Mouse (Mus musculus) kidney, embryonic 15.5 days (tissue): ENCODE data around the gene Gstm1. TPM values are rescaled to one million over a fixed set of nuclear protein-coding genes. Genes with fewer than 3 reads are reported as not detected.
"Not testable (repeated sequence)": the region's sequence is repeated elsewhere in the genome, so short reads cannot be mapped to it uniquely, and the experiment has no call there.

ENCODE experiments used
- ATAC-seq: fragments of 200-750 bp; cut with Nextera tagmentation; replicated peaks from 2 replicates; pipeline ENCODE4 v1.8.0; 2017; ENCODE audit warnings: moderate TSS enrichment; ENCODE audit not compliant: low FRiP score
- H3K27ac ChIP-seq: fragments of 300-500 bp; sonication (generic); 2 replicates; pipeline ENCODE4 v1.5.1; 2015; ENCODE audit warnings: mild to moderate bottlenecking, inconsistent platforms
- H3K27me3 ChIP-seq: fragments of 300-500 bp; sonication (generic); 2 replicates; pipeline ENCODE4 v1.6.1; 2015; ENCODE audit warnings: inconsistent platforms
- H3K36me3 ChIP-seq: fragments of 300-500 bp; sonication (generic); 2 replicates; pipeline ENCODE4 v1.6.1; 2015; ENCODE audit warnings: inconsistent platforms
- H3K4me1 ChIP-seq: fragments of 300-500 bp; sonication (generic); 2 replicates; pipeline ENCODE4 v1.6.1; 2015; ENCODE audit warnings: inconsistent platforms
- H3K4me2 ChIP-seq: fragments of 300-500 bp; sonication (generic); 2 replicates; pipeline ENCODE4 v1.6.1; 2015; ENCODE audit warnings: moderate library complexity, mild to moderate bottlenecking, inconsistent platforms
- H3K4me3 ChIP-seq: fragments of 300-500 bp; sonication (generic); replicated peaks from 2 replicates; pipeline ENCODE4 v1.5.1; 2015; ENCODE audit warnings: mild to moderate bottlenecking, inconsistent platforms
- H3K9ac ChIP-seq: fragments of 300-500 bp; sonication (generic); 2 replicates; pipeline ENCODE4 v1.6.1; 2015; ENCODE audit warnings: mild to moderate bottlenecking, inconsistent platforms
- H3K9me3 ChIP-seq: fragments of 300-500 bp; sonication (generic); replicated peaks from 2 replicates; pipeline ENCODE4 v1.6.1; 2016; ENCODE audit warnings: inconsistent platforms
- WGBS: fragments of 180-500 bp; shearing (Covaris S2); methylation state at CpG from one replicate; pipeline ENCODE4 v1.1.7; 2015; ENCODE audit warnings: mixed read lengths; 5-methylcytosine and 5-hydroxymethylcytosine counted together
- polyA plus RNA-seq: library from polyadenylated mRNA; unstranded; fragments of >200 nt; fragmentation: Nextera tagmentation; extraction: Ambion mirVana; gene quantifications from 2 replicates; pipeline ENCODE4 v1.2.1, GENCODE M21; 2015

The Gstm1 gene
- polyA plus RNA-seq, 1 experiment from 2014 or later = 93.6 TPM

DNA sequence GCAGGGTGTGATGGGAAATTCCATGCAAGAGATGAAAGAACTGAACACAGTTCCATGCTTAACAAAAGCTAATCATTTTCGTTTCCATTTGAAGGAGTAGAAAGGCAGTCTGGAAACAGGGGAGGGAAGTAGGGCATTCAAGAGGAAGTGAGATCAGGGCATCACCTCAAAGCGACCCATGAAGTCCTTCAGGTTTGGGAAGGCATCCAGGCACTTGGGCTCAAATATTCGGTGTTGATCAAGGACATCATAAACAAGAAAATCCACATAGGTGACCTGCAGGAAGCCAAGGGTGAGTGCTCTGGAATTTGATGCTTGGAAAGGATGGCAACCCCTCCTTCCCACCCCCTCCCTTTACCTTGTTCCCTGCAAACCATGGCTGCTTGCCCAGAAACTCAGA, 34.0 kb downstream of the Gstm1 start:
- Histone ChIP-seq H3K4me1 (peaks cover 42% of the 10 kb centered on the region), H3K27ac (peak overlapping the region; percentile 25; the same call in 1 of the 2 replicates), H3K4me3 (no peak overlapping the region), H3K9me3 (no peaks in the 10 kb centered on the region), H3K27me3 (no peaks in the 10 kb centered on the region), H3K9ac (no peak overlapping the region), H3K4me2 (no peak overlapping the region), H3K36me3 (no peaks in the 10 kb centered on the region)
- no peak for ATAC-seq
- WGBS = 47% methylated on average over 3 of the region's 3 CpGs

DNA sequence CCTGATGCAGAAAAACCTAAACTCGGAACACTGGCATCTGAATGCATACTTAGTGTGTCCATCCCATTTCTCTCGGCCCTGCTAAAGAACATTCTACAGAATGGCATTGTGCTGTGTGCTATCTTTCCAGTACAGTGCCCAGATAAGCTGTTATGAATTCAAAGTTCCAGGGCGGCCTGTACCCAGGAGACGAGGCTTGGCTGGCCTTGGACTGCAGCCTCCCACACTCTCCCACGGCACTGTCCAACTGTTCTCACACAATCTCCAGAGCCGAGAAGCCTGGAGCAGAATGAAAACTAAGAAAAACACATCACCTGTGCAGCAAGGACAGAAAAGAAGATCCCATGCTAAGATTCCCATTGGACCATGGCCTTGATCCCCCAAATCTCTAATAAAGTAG, 35.0 kb downstream of the Gstm1 start:
- 66% methylated on average over 6 of the region's 6 CpGs for WGBS
- no peak for ATAC-seq
- no peak overlapping the region for H3K4me2 ChIP-seq

DNA sequence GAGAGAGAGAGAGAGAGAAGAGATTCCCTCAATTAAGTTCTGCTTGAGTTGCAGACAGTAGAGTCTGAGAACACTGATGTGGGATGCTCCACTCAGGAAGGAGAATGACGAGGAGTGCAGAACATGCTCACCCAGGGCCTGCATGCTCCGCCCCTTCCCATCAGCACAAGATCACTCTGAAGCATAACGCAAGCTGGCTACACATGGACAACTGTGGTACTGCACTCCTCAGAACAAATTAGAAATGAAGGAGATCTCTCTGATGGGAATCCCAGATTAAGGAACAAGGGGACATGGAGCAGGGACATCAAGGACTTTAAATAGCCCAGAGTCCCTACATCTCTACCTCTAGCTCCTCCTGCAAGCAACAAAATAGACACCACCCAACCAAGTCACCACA, 36.5 kb downstream of the Gstm1 start:
- H3K27me3 ChIP-seq = no peaks in the 10 kb centered on the region
- no peak overlapping the region for H3K4me2 ChIP-seq
- no peak overlapping the region for H3K4me3 ChIP-seq
- no peaks in the 10 kb centered on the region for H3K36me3 ChIP-seq
- peaks cover 38% of the 10 kb centered on the region for H3K4me1 ChIP-seq
- WGBS = 68% methylated on average over 3 of the region's 3 CpGs
- no peak for ATAC-seq
- no peak overlapping the region for H3K27ac ChIP-seq
- no peaks in the 10 kb centered on the region for H3K9me3 ChIP-seq
- H3K9ac ChIP-seq = no peak overlapping the region

More for the DNA sequence above, 35.0 kb downstream of the Gstm1 start:
- no peak overlapping the region for H3K9ac ChIP-seq
- no peak overlapping the region for H3K4me3 ChIP-seq
- no peaks in the 10 kb centered on the region for H3K27me3 ChIP-seq
- H3K27ac ChIP-seq = no peak overlapping the region; the same call in 1 of the 2 replicates
- peaks cover 42% of the 10 kb centered on the region for H3K4me1 ChIP-seq
- H3K9me3 ChIP-seq = no peaks in the 10 kb centered on the region
- H3K36me3 ChIP-seq = no peaks in the 10 kb centered on the region

DNA sequence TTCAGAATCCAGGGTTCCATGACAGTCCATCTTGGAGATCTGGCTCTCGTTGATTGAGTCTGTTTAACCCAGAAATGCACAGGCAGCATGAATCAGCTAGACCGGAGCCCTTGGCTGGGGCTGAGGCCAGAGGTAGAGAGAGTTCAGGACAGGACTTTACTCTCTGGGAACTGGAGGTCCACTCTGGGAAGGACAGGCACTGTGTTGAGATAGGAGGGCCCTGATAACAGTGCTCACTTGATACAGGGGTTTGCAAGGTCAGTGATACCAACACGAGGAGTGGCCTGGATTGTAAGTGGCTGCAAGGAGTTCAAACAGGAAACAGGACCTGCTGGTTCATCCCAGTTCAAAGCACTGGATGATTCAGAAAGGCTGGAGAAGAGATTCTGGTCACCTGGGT, 40.1 kb downstream of the Gstm1 start:
- no peak overlapping the region for H3K27ac ChIP-seq
- H3K9ac ChIP-seq = no peak overlapping the region
- H3K4me2 ChIP-seq = no peak overlapping the region
- H3K36me3 ChIP-seq = no peaks in the 10 kb centered on the region
- ATAC-seq = no peak
- H3K4me3 ChIP-seq = no peak overlapping the region
- H3K9me3 ChIP-seq = no peaks in the 10 kb centered on the region
- H3K27me3 ChIP-seq = no peaks in the 10 kb centered on the region
- peaks cover 9% of the 10 kb centered on the region for H3K4me1 ChIP-seq
- 80% methylated on average over 3 of the region's 3 CpGs for WGBS

DNA sequence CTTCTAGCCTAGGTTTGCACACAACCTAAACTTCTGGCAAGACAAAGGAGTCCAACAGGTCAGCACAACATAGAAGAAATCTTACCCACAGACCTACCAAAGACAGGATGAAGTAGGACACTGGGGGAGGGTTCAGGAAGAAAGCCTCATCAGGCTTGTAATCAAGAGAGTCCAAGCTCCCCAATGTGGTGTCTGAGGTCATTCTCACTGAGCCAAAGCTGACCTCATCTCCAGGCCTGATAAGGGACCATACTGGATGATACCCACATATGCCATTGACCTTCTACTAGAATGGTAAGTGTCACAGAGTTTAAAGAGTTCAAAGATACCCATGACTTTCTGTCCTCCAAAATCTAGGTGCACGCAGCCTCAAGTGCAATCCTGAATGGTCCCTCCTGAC, 43.5 kb downstream of the Gstm1 start:
- Histone ChIP-seq H3K4me3 (no peak overlapping the region), H3K4me1 (no peaks in the 10 kb centered on the region)

DNA sequence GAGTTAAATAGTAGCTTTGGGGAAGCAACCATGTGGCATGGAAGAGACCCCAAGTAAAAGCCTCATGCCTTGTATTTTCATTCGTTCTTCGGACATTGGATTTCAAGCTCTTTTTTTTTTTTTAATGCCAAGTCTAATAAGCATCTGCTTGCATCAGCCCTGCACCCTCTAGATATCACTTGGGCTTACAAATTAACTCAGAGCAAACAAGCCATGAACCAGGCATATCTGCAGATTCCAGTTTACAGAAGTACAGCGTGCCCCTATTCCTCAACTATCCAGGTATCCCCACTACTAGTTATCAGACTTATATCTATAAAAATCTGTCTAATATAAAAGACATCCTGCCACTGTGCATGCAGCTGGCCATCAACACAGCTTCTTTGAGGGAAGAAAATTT, 45.7 kb downstream of the Gstm1 start:
- no peaks in the 10 kb centered on the region for H3K36me3 ChIP-seq
- H3K27me3 ChIP-seq = no peaks in the 10 kb centered on the region
- H3K27ac ChIP-seq = no peak overlapping the region
- WGBS = 85% methylated on average over 3 of the region's 3 CpGs
- no peak overlapping the region for H3K9ac ChIP-seq
- no peaks in the 10 kb centered on the region for H3K9me3 ChIP-seq
- H3K4me2 ChIP-seq = no peak overlapping the region
- H3K4me3 ChIP-seq = no peak overlapping the region
- no peaks in the 10 kb centered on the region for H3K4me1 ChIP-seq
- no peak for ATAC-seq

More for the DNA sequence above, 43.5 kb downstream of the Gstm1 start:
- Histone ChIP-seq H3K27me3 (no peaks in the 10 kb centered on the region), H3K36me3 (no peaks in the 10 kb centered on the region), H3K4me2 (no peak overlapping the region), H3K9ac (no peak overlapping the region), H3K27ac (no peak overlapping the region), H3K9me3 (no peaks in the 10 kb centered on the region)
- ATAC-seq = no peak
- WGBS = 94% methylated on average over 1 of the region's 1 CpGs

DNA sequence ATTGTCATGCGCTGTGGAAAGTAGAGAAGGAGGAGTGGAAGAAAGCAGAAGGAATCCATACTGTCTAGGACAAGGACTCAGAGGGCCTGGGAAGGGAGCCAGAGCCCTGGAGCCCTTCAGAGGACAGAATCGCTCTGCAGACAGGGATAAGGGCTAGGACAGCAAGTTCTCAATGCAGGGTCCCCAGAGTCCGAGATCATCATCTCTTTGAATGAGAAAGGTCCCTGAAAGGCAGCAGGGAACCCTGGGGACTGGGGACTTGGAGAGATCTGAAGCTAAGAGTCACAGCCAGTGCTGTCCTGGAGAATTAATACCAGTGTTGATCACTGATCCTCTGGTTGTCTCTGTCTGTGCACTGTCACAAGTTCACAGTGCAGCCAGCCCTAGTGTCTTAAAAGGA, 46.7 kb downstream of the Gstm1 start:
- WGBS = 58% methylated on average over 3 of the region's 3 CpGs
- not testable (repeated sequence) for H3K27me3 ChIP-seq, H3K36me3 ChIP-seq, H3K4me3 ChIP-seq, H3K4me2 ChIP-seq, H3K9me3 ChIP-seq, H3K9ac ChIP-seq, ATAC-seq, H3K27ac ChIP-seq, H3K4me1 ChIP-seq

DNA sequence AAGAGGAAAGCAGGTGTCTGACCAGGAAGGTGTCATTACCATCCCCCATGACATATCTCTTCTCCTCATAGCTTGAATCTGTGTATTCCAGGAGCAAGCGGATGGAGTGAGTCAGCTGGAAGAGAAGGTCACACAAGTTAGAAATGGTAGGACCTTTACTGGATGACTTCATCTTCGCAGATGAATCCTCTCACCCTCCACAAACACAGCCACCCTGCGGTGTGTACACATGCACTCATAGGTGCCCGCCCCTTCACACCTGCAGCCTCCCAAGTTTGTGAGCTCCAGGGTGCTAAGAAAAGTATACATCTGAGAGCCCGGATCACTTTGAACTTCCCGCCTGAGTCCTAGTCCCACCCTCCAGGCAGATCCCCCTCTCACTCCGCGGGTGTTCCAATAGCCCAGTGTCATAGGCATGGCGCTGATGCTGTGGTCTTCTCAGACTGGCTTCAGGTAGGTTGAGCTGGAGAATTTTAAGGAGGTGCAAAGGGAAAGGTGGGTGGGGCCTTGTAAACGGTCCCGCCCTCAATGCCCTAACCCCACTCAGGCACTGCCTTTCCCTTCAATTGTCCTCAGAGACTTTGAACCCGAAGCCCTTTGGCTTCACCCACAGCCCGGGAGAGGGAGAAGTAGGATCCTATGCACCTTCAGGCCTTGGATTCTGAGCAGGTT, 48.9 kb downstream of the Gstm1 start, which contains the start of gene Gstm3:
Gene Gstm3, minus strand, starts transcription at position 560 of the 672 bp plus-strand sequence.
- WGBS = 49% methylated on average over 13 of the region's 13 CpGs
- Histone ChIP-seq H3K4me2 (no peak within 1 kb of the TSS), H3K4me3 (no peak within 1 kb of the TSS), H3K27me3 (no peaks in the 10 kb centered on the region), H3K9ac (no peak within 1 kb of the TSS), H3K36me3 (no peaks in the 10 kb centered on the region), H3K9me3 (no peaks in the 10 kb centered on the region), H3K4me1 (peaks cover 3% of the 10 kb centered on the region; the same call in 1 of the 2 replicates), H3K27ac (no peak within 1 kb of the TSS)
- no peak for ATAC-seq

DNA sequence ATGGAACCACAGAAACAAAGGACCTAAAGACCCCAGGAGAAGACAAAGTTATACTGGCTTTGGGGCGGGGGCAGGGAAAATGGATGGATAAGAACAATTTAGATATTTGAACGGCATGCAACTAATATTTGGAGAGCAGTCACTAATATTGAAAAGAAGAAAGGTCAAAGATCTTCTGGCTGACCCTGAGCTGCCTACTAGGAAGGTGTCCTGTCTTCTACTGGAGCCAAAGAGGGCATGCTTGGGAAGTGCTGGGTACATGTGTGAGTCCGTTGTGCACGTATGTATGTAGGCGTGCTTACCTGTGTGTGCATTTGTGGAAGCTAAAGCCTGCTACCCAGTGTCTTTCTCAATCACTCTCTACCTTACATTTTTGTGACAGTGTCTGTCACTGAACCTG, 51.1 kb downstream of the Gstm1 start:
- H3K4me3 ChIP-seq = no peak overlapping the region
- no peak for ATAC-seq
- no peak overlapping the region for H3K9ac ChIP-seq
- no peak overlapping the region for H3K4me2 ChIP-seq
- over 99% methylated on average over 5 of the region's 5 CpGs for WGBS
- H3K27ac ChIP-seq = no peak overlapping the region
- no peaks in the 10 kb centered on the region for H3K27me3 ChIP-seq
- peaks cover 3% of the 10 kb centered on the region; the same call in 1 of the 2 replicates for H3K4me1 ChIP-seq
- no peaks in the 10 kb centered on the region for H3K36me3 ChIP-seq
- no peaks in the 10 kb centered on the region for H3K9me3 ChIP-seq

DNA sequence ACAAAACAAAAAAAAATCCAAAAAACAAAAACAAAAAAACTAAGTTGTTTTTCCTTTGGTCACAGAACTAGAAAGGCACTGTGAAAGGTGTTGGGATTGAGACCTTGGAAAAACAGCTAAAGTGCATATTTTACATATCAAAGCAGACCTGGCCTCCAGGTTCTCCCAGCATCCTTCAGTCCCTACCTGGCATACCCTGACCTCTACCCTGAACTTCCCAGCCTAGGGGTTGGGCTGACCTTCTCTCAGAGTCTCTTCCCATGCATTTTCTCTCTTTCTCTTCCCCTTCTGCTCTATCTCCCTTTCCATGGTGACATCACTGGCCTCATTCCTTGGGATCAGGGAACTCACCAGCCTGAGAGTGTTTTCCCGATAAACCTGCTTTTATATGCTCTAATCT, 52.2 kb downstream of the Gstm1 start:
- no peaks in the 10 kb centered on the region for H3K27me3 ChIP-seq
- ATAC-seq = no peak
- no peak overlapping the region for H3K27ac ChIP-seq
- WGBS = 52% methylated on average over 1 of the region's 1 CpGs
- no peaks in the 10 kb centered on the region for H3K9me3 ChIP-seq
- H3K36me3 ChIP-seq = no peaks in the 10 kb centered on the region
- H3K4me3 ChIP-seq = no peak overlapping the region
- peaks cover 3% of the 10 kb centered on the region; the same call in 1 of the 2 replicates for H3K4me1 ChIP-seq
- no peak overlapping the region for H3K4me2 ChIP-seq
- no peak overlapping the region for H3K9ac ChIP-seq

DNA sequence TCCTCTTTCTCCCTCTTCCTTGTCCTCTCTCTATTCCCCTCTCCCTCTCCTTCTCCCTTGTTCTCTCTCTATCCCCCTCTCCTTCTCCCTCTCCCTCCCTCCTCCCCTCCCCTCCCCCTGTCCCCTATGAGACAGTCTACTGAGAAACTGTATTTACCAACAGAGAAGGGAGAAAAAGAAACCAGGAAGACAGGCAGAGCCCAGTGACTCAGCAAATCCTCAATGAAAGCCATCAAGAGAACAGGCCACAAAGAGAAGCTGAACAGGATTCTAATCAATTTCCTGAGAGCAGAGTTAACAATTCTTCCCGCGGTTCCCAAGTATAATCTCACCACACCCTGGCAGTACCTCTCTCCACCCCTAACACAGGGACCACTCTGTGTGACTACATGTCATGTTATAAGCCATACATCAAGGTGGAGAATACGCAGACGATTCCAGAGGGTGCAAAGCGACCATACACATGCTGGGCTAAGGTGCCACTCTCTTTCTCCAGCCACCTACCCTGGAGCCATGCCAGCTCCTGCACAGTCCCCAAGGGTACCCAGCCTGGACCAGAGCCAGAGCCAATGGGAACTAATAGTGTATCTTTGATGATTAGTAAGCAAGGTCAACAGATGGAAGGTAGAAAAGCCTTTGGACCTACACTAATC, 53.0 kb downstream of the Gstm1 start:
- WGBS = 73% methylated on average over 5 of the region's 5 CpGs
- Histone ChIP-seq H3K9ac (no peak overlapping the region), H3K4me3 (no peak overlapping the region), H3K4me2 (no peak overlapping the region), H3K36me3 (no peaks in the 10 kb centered on the region), H3K27ac (no peak overlapping the region), H3K27me3 (no peaks in the 10 kb centered on the region), H3K9me3 (no peaks in the 10 kb centered on the region), H3K4me1 (peaks cover 5% of the 10 kb centered on the region; the same call in 1 of the 2 replicates)
- no peak for ATAC-seq

DNA sequence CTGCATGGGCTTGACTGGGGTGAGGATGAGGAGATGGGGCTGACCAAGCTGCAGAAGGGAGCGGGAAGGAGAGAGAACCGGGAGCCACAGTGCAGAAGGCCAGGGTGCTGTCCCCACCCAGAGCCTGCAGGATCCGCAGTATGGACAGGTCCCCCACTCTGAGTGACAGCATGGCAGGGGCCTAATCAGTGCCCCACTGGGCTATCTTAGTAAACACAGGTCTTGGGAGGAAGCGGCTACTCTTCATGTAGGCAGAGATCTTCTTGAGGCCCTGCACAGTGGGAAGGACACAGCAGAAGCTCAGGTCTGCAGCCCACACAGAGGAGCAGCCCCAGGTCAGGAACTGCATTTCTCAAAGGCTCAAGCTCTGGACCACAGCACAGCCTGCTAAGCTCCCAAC, 53.7 kb downstream of the Gstm1 start:
- Histone ChIP-seq H3K4me1 (peaks cover 5% of the 10 kb centered on the region; the same call in 1 of the 2 replicates), H3K4me3 (no peak overlapping the region), H3K9me3 (no peaks in the 10 kb centered on the region), H3K36me3 (no peaks in the 10 kb centered on the region), H3K9ac (no peak overlapping the region), H3K27ac (no peak overlapping the region), H3K27me3 (no peaks in the 10 kb centered on the region), H3K4me2 (no peak overlapping the region)
- ATAC-seq = no peak
- WGBS = 84% methylated on average over 4 of the region's 4 CpGs
